Mouse (Mus musculus) ovary, adult 2 months (tissue): ENCODE data around the gene Slc44a1. TPM values are rescaled to one million over a fixed set of nuclear protein-coding genes. Genes with fewer than 3 reads are reported as not detected.

Experiments
- polyA plus RNA-seq: library from polyadenylated mRNA; depleted of rRNA; stranded (reverse); fragments of >200 nt; gene quantifications from 2 replicates; pipeline ENCODE4 v1.2.3, GENCODE M21; 2012; rRNA removed

Gene Slc44a1
- polyA plus RNA-seq, result 48.4 and 49.4 TPM in 2 replicates

GRCm38 (mm10) chr4:53440010-53440815 is at the start of gene Slc44a1:
Gene Slc44a1 (plus strand): TSS chr4:53440413.

GRCm38 (mm10) chr4:53631316-53632010 is 191.2 kb downstream of the Slc44a1 start, which contains the start of gene Fsd1l:
Gene Fsd1l (plus strand): TSS chr4:53631471.

Other genes with a start within 250 kb of the Slc44a1 start
- gene Fsd1l, start 191.1 kb downstream of the Slc44a1 start, polyA plus RNA-seq, result 0.53 and 0.58 TPM in 2 replicates